Mouse (Mus musculus) testis, adult 2 months (tissue): Measurements from ENCODE around the gene Tuba1a.

Experiments used
- CTCF ChIP-seq: fragments of 200-500 bp; IDR thresholded peaks from 2 replicates; pipeline ENCODE4 v1.5.1; 2012; ENCODE audit warnings: low read depth, mild to moderate bottlenecking, inconsistent platforms, low read length, moderate library complexity; ENCODE audit not compliant: control insufficient read depth, insufficient read depth, insufficient replicate concordance
- POLR2A ChIP-seq: fragments of 200-500 bp; IDR thresholded peaks from 2 replicates; pipeline ENCODE4 v1.6.1; 2012; ENCODE audit warnings: low read depth, mild to moderate bottlenecking, inconsistent platforms, low read length, moderate library complexity; ENCODE audit not compliant: control insufficient read depth

DNA sequence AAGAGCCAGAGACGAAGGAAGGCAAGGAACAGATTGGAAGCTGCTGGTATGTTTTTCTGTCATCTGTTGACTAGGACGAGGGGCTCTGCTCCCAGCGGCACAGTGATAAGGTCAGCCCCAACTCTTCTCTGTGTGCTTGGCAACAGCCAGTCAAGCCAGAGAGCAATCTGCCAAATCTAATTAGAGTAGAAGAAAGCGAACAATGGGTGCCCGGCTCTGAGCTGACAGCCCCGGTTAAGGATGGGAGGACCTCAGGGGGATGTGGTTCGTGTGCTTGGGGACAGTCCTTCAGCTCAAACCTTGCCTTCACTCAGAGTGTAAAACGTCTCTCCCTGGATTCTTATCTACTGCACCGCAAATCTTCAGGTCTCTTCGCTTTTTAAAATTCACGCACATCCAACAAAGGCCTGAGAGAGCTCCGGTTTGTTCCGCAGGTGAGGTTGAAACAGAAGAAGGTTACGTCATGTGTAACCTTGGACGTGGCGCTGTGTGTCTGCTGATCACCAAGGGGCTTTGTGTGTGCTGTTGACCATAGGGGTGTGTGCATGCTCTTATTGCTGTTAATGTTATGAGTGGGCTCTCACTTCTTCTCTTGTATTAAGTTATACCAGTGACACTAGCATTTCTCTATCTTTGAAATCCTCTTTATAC is 30.1 kb upstream of the Tuba1a start:
- TF ChIP-seq POLR2A (peak; percentile 21; the same call in 1 of the 2 replicates), CTCF (no peak)
